Mouse (Mus musculus): ENCODE measurements at regions not wholly inside any gene's neighbourhood (a gene's known extent, or its start where the extent isn't known, plus 50 kb on each side); places are given as distances from the start of the nearest gene placed in this dataset.

DNA sequence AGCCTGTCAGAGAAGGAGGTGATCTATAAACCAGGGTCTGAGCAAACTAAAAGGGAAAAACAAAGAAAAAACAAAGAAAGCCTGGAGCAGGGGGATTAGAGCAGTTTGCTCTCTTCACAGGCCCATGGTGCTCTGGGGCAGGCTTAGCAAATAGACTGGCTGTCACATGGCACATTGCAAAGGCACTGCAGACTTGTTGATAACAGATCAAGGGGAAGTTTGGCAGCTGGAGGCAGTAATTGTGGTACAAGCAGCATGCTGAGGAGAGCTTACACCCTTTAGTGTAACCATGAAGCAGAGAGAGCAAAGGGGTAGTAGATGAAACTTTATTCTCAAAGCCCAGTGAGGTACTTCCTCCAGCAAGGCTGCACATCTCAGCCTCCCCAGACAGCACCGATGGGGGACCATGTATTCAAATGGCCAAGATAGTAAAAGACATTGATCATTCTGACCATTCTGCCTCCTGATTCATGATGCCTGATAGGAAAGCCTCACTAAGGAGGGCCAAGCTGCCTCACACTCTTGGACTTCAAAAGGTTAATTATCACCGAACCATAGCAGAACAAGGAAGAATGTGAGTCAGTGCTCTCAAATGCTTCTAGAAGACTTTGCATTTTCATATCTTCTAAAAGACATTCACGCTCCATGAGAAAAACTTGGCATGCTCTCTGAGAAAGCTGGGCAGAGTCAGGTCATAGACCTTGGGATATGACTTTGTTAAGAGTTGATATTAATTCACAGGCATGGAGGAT, 178.9 kb downstream of the Fam76b start:
- TF ChIP-seq CTCF (IDR thresholded peaks at IDR 0.05; ENCODE audit: extremely low read depth, insufficient read depth, low read length) (no peak), POLR2A (IDR thresholded peaks at IDR 0.05; ENCODE audit: extremely low read depth, insufficient read depth, low read length) (no peak)
